Mouse (Mus musculus): ENCODE data around the gene Trappc13.

GRCm38 (mm10) chr13:104097190-104097589, 81.1 kb downstream of the Trappc13 start:
- TF ChIP-seq CTCF (IDR thresholded peaks at IDR 0.05; ENCODE audit: borderline replicate concordance, insufficient read depth, low read depth, low read length) = no peak
- TF ChIP-seq POLR2A (IDR thresholded peaks at IDR 0.05; ENCODE audit: borderline replicate concordance, insufficient read depth, low read length) = no peak
